Mouse (Mus musculus) MEL (cell line): ENCODE results near the gene Mical3. TPM values are rescaled to one million over a fixed set of nuclear protein-coding genes. Genes with fewer than 3 reads are reported as not detected.

Source experiments
- DNase-seq: peaks from one replicate; pipeline ENCODE4 v3.0.0; 2011; ENCODE audit warnings: low read depth, low spot score
- H3K27ac ChIP-seq: 2 replicates; pipeline ENCODE4 v1.5.1; 2012; ENCODE audit warnings: low read depth, mild to moderate bottlenecking, control low read depth, low read length, moderate library complexity; ENCODE audit not compliant: control insufficient read depth
- H3K27me3 ChIP-seq, 2 experiments: fragments of 150-350 bp in 1 of 2; sonication (generic) in 1 of 2; 2 replicates each; pipeline ENCODE4 v1.6.1; 2012; ENCODE audit warnings: low read length in 2 of 2, mild to moderate bottlenecking in 2 of 2, improper control_type of control experiment in 1 of 2, moderate library complexity in 1 of 2; ENCODE audit not compliant: insufficient read depth in 2 of 2, control insufficient read depth in 1 of 2
- H3K36me3 ChIP-seq, 2 experiments: 2 replicates each; pipeline ENCODE4 v1.6.1; 2012 to 2014; ENCODE audit warnings: low read length in 2 of 2, improper control_type of control experiment in 1 of 2, inconsistent platforms in 1 of 2, mild to moderate bottlenecking in 1 of 2; ENCODE audit not compliant: insufficient read depth in 2 of 2, control insufficient read depth in 1 of 2
- H3K4me1 ChIP-seq, 2 experiments: fragments of 150-350 bp in 1 of 2; sonication (generic) in 1 of 2; 2 replicates each; pipeline ENCODE4 v1.6.1; 2012; ENCODE audit warnings: low read length in 2 of 2, improper control_type of control experiment in 1 of 2, mild to moderate bottlenecking in 1 of 2; ENCODE audit not compliant: insufficient read depth in 2 of 2, control insufficient read depth in 1 of 2
- H3K4me3 ChIP-seq, 2 experiments: fragments of 150-350 bp in 1 of 2; sonication (generic) in 1 of 2; 2 replicates each; pipeline ENCODE4 v1.5.1; 2012; ENCODE audit warnings: low read depth in 2 of 2, low read length in 2 of 2, mild to moderate bottlenecking in 2 of 2, moderate library complexity in 2 of 2, control low read depth in 1 of 2, improper control_type of control experiment in 1 of 2; ENCODE audit not compliant: control insufficient read depth in 1 of 2, insufficient read depth in 1 of 2
- H3K79me2 ChIP-seq: 2 replicates; pipeline ENCODE4 v1.6.1; 2012; ENCODE audit warnings: mild to moderate bottlenecking, low read length, moderate library complexity; ENCODE audit not compliant: control insufficient read depth, poor library complexity, insufficient read depth
- H3K9ac ChIP-seq: 2 replicates; pipeline ENCODE4 v1.6.1; 2012; ENCODE audit warnings: low read depth, mild to moderate bottlenecking, control low read depth, low read length, moderate library complexity; ENCODE audit not compliant: control insufficient read depth, poor library complexity, severe bottlenecking
- H3K9me3 ChIP-seq: fragments of 150-350 bp; sonication (generic); replicated peaks from 2 replicates; pipeline ENCODE4 v1.6.1; 2012; ENCODE audit warnings: mild to moderate bottlenecking, low read length, improper control_type of control experiment, moderate library complexity; ENCODE audit not compliant: insufficient read depth
- E2F4 ChIP-seq: IDR thresholded peaks from 2 replicates; pipeline ENCODE4 v1.6.1; 2011; ENCODE audit warnings: low read depth, low read length, improper control_type of control experiment, borderline replicate concordance
- ELF1 ChIP-seq: IDR thresholded peaks from 2 replicates; pipeline ENCODE4 v1.6.1; 2014; ENCODE audit warnings: low read depth, mild to moderate bottlenecking, inconsistent platforms, low read length, improper control_type of control experiment, moderate library complexity
- EP300 ChIP-seq, 2 experiments: IDR thresholded peaks; 2 replicates each; pipeline ENCODE4 v1.6.1; 2011; ENCODE audit warnings: improper control_type of control experiment in 2 of 2, low read length in 2 of 2, low read depth in 1 of 2, mild to moderate bottlenecking in 1 of 2
- ETS1 ChIP-seq: IDR thresholded peaks from 2 replicates; pipeline ENCODE4 v1.6.1; 2012; ENCODE audit warnings: low read depth, mild to moderate bottlenecking, inconsistent platforms, low read length, improper control_type of control experiment, moderate library complexity
- GABPA ChIP-seq: IDR thresholded peaks from 2 replicates; pipeline ENCODE4 v1.6.1; 2012; ENCODE audit warnings: low read depth, mild to moderate bottlenecking, inconsistent platforms, low read length, improper control_type of control experiment, moderate library complexity
- GATA1 ChIP-seq: IDR thresholded peaks from 2 replicates; pipeline ENCODE4 v1.6.1; 2011; ENCODE audit warnings: low read depth, low read length, improper control_type of control experiment
- HCFC1 ChIP-seq: IDR thresholded peaks from 2 replicates; pipeline ENCODE4 v1.6.1; 2012; ENCODE audit warnings: low read depth, mild to moderate bottlenecking, inconsistent platforms, low read length, improper control_type of control experiment, moderate library complexity
- MAFK ChIP-seq: IDR thresholded peaks from 2 replicates; pipeline ENCODE4 v1.6.1; 2011; ENCODE audit warnings: low read depth, mild to moderate bottlenecking, low read length, improper control_type of control experiment, borderline replicate concordance
- MAZ ChIP-seq: IDR thresholded peaks from 2 replicates; pipeline ENCODE4 v1.6.1; 2012; ENCODE audit warnings: low read depth, mild to moderate bottlenecking, inconsistent platforms, low read length, improper control_type of control experiment
- MEF2A ChIP-seq: IDR thresholded peaks from 2 replicates; pipeline ENCODE4 v1.6.1; 2014; ENCODE audit warnings: low read depth, mild to moderate bottlenecking, inconsistent platforms, low read length, improper control_type of control experiment; ENCODE audit not compliant: poor library complexity, insufficient replicate concordance, severe bottlenecking; ENCODE audit errors: extremely low read depth
- MYB ChIP-seq: IDR thresholded peaks from 2 replicates; pipeline ENCODE4 v1.6.1; 2011; ENCODE audit warnings: mild to moderate bottlenecking, low read depth, low read length, improper control_type of control experiment
- MYC ChIP-seq: IDR thresholded peaks from 2 replicates; pipeline ENCODE4 v1.6.1; 2011; ENCODE audit warnings: low read depth, mild to moderate bottlenecking, low read length, improper control_type of control experiment, moderate library complexity
- NELFE ChIP-seq: IDR thresholded peaks from 2 replicates; pipeline ENCODE4 v1.6.1; 2011; ENCODE audit warnings: low read depth, low read length, improper control_type of control experiment
- NRF1 ChIP-seq: IDR thresholded peaks from 2 replicates; pipeline ENCODE4 v1.6.1; 2014; ENCODE audit warnings: low read depth, mild to moderate bottlenecking, inconsistent platforms, low read length, improper control_type of control experiment, moderate library complexity; ENCODE audit not compliant: poor library complexity, insufficient read depth, severe bottlenecking
- POLR2A ChIP-seq, 2 experiments: IDR thresholded peaks; 2 replicates each; pipeline ENCODE4 v1.6.1; 2011 to 2012; ENCODE audit warnings: low read length in 2 of 2, mild to moderate bottlenecking in 2 of 2, control low read depth in 1 of 2, improper control_type of control experiment in 1 of 2, low read depth in 1 of 2, moderate library complexity in 1 of 2; ENCODE audit not compliant: control insufficient read depth in 1 of 2, insufficient read depth in 1 of 2, poor library complexity in 1 of 2
- RAD21 ChIP-seq: IDR thresholded peaks from 2 replicates; pipeline ENCODE4 v1.6.1; 2011; ENCODE audit warnings: mild to moderate bottlenecking, low read depth, low read length, improper control_type of control experiment
- RCOR1 ChIP-seq: IDR thresholded peaks from 2 replicates; pipeline ENCODE4 v1.6.1; 2012; ENCODE audit warnings: low read depth, mild to moderate bottlenecking, inconsistent platforms, low read length, improper control_type of control experiment
- TAL1 ChIP-seq: IDR thresholded peaks from 2 replicates; pipeline ENCODE4 v1.6.1; 2012; ENCODE audit warnings: mild to moderate bottlenecking, inconsistent platforms, low read length, moderate library complexity, mixed read lengths
- USF1 ChIP-seq: IDR thresholded peaks from 2 replicates; pipeline ENCODE4 v1.6.1; 2014; ENCODE audit warnings: low read depth, mild to moderate bottlenecking, inconsistent platforms, low read length, improper control_type of control experiment, moderate library complexity
- USF2 ChIP-seq, 2 experiments: IDR thresholded peaks; 2 replicates each; pipeline ENCODE4 v1.6.1; 2011 to 2012; ENCODE audit warnings: improper control_type of control experiment in 2 of 2, low read length in 2 of 2, borderline replicate concordance in 1 of 2, inconsistent platforms in 1 of 2, low read depth in 1 of 2, mild to moderate bottlenecking in 1 of 2; ENCODE audit not compliant: insufficient read depth in 1 of 2
- ZKSCAN1 ChIP-seq: IDR thresholded peaks from 2 replicates; pipeline ENCODE4 v1.6.1; 2012; ENCODE audit warnings: low read depth, mild to moderate bottlenecking, inconsistent platforms, low read length, improper control_type of control experiment, moderate library complexity
- polyA plus RNA-seq, 2 experiments: library from polyadenylated mRNA; stranded (reverse) in 1 of 2; unstranded in 1 of 2; fragments of >175 nt in 1 of 2; fragments of >200 nt in 1 of 2; gene quantifications; 2 replicates each; pipeline versions ENCODE4 v1.2.1 to v1.2.4; 2012; ENCODE audit warnings: low replicate concordance in 2 of 2, low read depth in 1 of 2; ENCODE audit not compliant: insufficient read length in 2 of 2, insufficient read depth in 1 of 2, missing spikeins in 1 of 2
- total RNA-seq: library from RNA; depleted of rRNA; stranded (reverse); fragments of 300-350 nt; gene quantifications from 2 replicates; pipeline ENCODE4 v1.2.3, GENCODE M21; 2012

The Mical3 gene
- total and polyA plus RNA-seq, 3 experiments = 19.8 to 125 (median 31.4) TPM

DNA sequence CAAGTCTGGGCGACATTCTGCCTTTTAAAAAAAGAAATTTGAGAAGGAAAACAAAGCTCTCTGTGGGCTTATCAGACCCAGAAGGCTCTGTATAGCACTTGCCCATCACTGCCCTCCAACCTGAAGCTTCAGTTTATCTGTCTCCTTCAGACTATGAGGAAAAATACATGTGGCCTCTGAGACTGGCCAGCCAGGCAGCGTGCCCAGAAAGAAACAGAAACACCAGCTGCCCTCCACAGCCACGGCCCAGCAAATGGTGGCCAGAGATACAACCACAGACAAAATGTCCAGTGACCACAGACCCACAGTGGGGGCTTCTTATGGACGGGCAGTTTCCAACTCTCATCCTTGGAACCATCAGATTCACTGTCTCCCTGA, 216.3 kb downstream of the Mical3 start (continued):
- TF ChIP-seq MAFK (no peak), EP300 (IDR thresholded peaks at IDR 0.05; ENCODE audit: low read depth in 1 of 2, low read length in 2 of 2) (peak; percentile 81 to 89), NRF1 (no peak), POLR2A (IDR thresholded peaks at IDR 0.05; ENCODE audit: control insufficient read depth in 1 of 2, insufficient read depth in 1 of 2, low read depth in 1 of 2, low read length in 2 of 2, poor library complexity in 1 of 2) (no peak), HCFC1 (no peak), RAD21 (no peak), E2F4 (no peak), ZKSCAN1 (no peak), MAZ (no peak), USF1 (no peak), GABPA (no peak), TAL1 (peak; percentile 94), RCOR1 (peak; percentile 46; the same call in 1 of the 2 replicates), MEF2A (no peak), NELFE (no peak), ELF1 (no peak), GATA1 (peak; percentile 87), MYC (peak; percentile 58; the same call in 1 of the 2 replicates)

DNA sequence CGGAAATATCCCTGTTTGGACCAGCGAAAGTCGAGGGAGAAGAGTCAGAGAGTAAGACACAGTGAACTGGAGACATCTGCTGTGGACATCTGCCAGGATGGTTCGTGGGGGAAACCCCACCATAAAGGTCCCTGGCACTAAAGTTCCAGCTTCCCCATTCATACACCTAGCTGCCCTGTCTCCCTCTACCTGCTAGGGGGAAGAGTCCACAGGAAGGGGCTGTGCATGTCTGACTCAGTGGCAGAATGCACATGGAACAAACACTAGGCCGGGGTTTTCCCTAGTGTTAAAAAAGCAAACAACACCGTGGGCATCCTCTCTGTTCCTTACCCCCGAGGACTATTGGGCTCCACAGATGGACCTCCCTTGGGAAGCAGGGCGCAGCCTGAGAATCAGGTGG, 217.0 kb downstream of the Mical3 start:
- Histone ChIP-seq H3K4me3 (no peak overlapping the region), H3K9ac (no peak overlapping the region)
- DNase-seq = peak; percentile 39

More for the DNA sequence above, 217.0 kb downstream of the Mical3 start:
- H3K9me3 ChIP-seq = no peaks in the 10 kb centered on the region
- peaks cover 21% of the 10 kb centered on the region for H3K79me2 ChIP-seq
- no peaks in the 10 kb centered on the region for H3K27me3 ChIP-seq
- peaks cover 0 to 58% of the 10 kb centered on the region in 2 experiments; a peak in 2 of 4 replicates for H3K36me3 ChIP-seq
- peaks cover 29 to 67% of the 10 kb centered on the region in 2 experiments for H3K4me1 ChIP-seq
- TF ChIP-seq USF2 (IDR thresholded peaks at IDR 0.05; ENCODE audit: borderline replicate concordance in 1 of 2, insufficient read depth in 1 of 2, low read depth in 1 of 2, low read length in 2 of 2) (no peak), TAL1 (0 out of 2 replicates have a peak, but pooled peaks have one; percentile 6), ETS1 (0 out of 2 replicates have a peak, but pooled peaks have one; percentile 11), GABPA (no peak), EP300 (IDR thresholded peaks at IDR 0.05; ENCODE audit: low read depth in 1 of 2, low read length in 2 of 2) (0 out of 4 replicates have a peak, but pooled peaks have one; percentile 3 to 5), MYB (no peak), E2F4 (no peak)
- H3K27ac ChIP-seq = peak overlapping the region; percentile 14; the same call in 1 of the 2 replicates
